Mouse (Mus musculus): ENCODE data around the gene Ptgs1. TPM values are rescaled to one million over a fixed set of nuclear protein-coding genes. Genes with fewer than 3 reads are reported as not detected.

Gene Ptgs1
- total and polyA plus RNA-seq, 3 experiments, result 0.13 to 0.66 TPM; not detected in 1

DNA sequence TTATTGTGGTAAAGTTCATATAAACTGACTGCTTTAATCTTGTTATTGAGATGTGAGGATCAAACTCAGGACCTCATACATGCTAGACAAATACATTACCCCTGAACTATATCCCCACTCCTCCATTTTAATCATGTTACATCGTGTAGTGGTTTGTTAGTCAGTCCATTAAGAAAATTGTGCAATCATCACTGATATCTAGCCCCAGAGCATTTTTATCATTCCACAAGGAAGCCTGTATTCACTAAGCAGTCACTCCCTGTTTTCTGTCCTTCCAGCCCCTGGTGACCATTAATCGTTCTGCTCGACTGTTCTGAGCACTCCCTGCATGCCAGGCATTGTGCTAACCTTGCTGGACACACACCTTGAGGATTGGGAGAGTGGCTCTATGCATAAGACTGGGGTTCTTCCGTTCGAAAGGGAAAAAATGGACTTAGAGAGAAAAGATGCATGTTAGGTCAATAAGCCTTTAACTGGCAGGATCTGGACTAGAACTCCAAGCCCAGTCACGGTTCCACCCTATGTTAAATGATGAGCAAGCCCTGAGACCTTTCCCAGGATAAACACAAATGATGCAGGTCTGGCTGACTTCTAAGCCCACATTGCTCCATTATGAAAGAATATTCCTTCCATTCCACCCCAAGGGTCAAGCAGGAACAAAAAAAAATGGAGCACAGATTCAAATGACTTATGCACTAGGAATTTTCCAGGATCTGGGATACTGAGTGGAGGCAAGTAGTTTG, 29.7 kb downstream of the Ptgs1 start:
- no peaks in the 10 kb centered on the region for H3K27me3 ChIP-seq (ENCODE audit: insufficient read depth, low read length)
- no peaks in the 10 kb centered on the region for H3K4me1 ChIP-seq (ENCODE audit: insufficient read depth, low read depth, low read length)
- no peak overlapping the region for H3K4me3 ChIP-seq (ENCODE audit: low read depth, low read length)
- no peaks in the 10 kb centered on the region for H3K9me3 ChIP-seq (replicated peaks)
- H3K36me3 ChIP-seq (replicated peaks), result no peaks in the 10 kb centered on the region
- ATAC-seq (ENCODE audit: extremely low read depth, insufficient number of reproducible peaks, low FRiP score, poor library complexity, severe bottlenecking) (no peak), DNase-seq (ENCODE audit: low spot score) (no peak)
- no peak for TF ChIP-seq TAL1 (conservative IDR thresholded peaks at IDR 0.05; ENCODE audit: low read depth, low read length)
- no peak for TF ChIP-seq CTCF (IDR thresholded peaks at IDR 0.05; ENCODE audit: low read depth, low read length)
- no peak for TF ChIP-seq GATA2 (IDR thresholded peaks at IDR 0.05; ENCODE audit: borderline replicate concordance, low read depth, low read length)
- no peak for TF ChIP-seq POLR2AphosphoS5 (IDR thresholded peaks at IDR 0.05; ENCODE audit: insufficient replicate concordance, low read depth, low read length)
- TF ChIP-seq GATA1 (IDR thresholded peaks at IDR 0.05; ENCODE audit: borderline replicate concordance, low read length), result no peak

- Histone ChIP-seq H3K27me3 (ENCODE audit: insufficient read depth, low read length) (no peaks in the 10 kb centered on the region), H3K9me3 (replicated peaks) (no peaks in the 10 kb centered on the region), H3K36me3 (replicated peaks) (no peaks in the 10 kb centered on the region), H3K4me1 (ENCODE audit: insufficient read depth, low read depth, low read length) (no peaks in the 10 kb centered on the region), H3K4me3 (ENCODE audit: low read depth, low read length) (no peak overlapping the region)
- no peak for ATAC-seq (ENCODE audit: extremely low read depth, insufficient number of reproducible peaks, low FRiP score, poor library complexity, severe bottlenecking)
- no peak for TF ChIP-seq GATA1 (IDR thresholded peaks at IDR 0.05; ENCODE audit: borderline replicate concordance, low read length)
- no peak for TF ChIP-seq CTCF (IDR thresholded peaks at IDR 0.05; ENCODE audit: low read depth, low read length)
- no peak for TF ChIP-seq GATA2 (IDR thresholded peaks at IDR 0.05; ENCODE audit: borderline replicate concordance, low read depth, low read length)
- TF ChIP-seq TAL1 (conservative IDR thresholded peaks at IDR 0.05; ENCODE audit: low read depth, low read length), result no peak
- TF ChIP-seq POLR2AphosphoS5 (IDR thresholded peaks at IDR 0.05; ENCODE audit: insufficient replicate concordance, low read depth, low read length), result no peak
- DNase-seq (ENCODE audit: low spot score), result no peak
Measured at GRCm38 (mm10) chr2:36262025-36262424, 31.8 kb downstream of the Ptgs1 start.

DNA sequence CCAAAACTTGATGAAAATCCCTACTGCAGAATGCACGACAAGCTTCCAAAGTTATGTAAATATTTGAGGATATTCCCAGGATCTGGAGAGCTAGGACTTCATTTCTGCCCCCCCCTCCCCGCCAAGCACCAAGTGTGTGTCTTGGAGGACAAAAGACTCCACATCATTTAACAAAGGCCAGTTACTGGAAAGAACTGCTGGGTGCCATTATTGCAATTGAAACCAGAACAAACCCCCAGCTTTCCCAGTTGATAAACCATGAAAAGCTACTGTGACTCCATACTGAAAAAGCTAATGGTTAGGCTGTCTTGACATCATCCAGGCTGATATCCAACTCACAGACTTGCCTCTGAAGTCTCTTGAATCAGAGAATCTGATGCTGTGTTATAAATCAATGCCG, 39.2 kb downstream of the Ptgs1 start:
- Histone ChIP-seq H3K4me1 (ENCODE audit: insufficient read depth, low read depth, low read length) (no peaks in the 10 kb centered on the region), H3K27me3 (ENCODE audit: insufficient read depth, low read length) (no peaks in the 10 kb centered on the region; the same call in 1 of the 2 replicates), H3K36me3 (replicated peaks) (no peaks in the 10 kb centered on the region), H3K9me3 (replicated peaks) (no peaks in the 10 kb centered on the region), H3K4me3 (ENCODE audit: low read depth, low read length) (no peak overlapping the region)
- ATAC-seq (ENCODE audit: extremely low read depth, insufficient number of reproducible peaks, low FRiP score, poor library complexity, severe bottlenecking) (no peak), DNase-seq (ENCODE audit: low spot score) (no peak)
- TF ChIP-seq CTCF (IDR thresholded peaks at IDR 0.05; ENCODE audit: low read depth, low read length), result no peak
- TF ChIP-seq TAL1 (conservative IDR thresholded peaks at IDR 0.05; ENCODE audit: low read depth, low read length), result no peak

- DNase-seq (ENCODE audit: low spot score), result no peak
- Histone ChIP-seq H3K36me3 (replicated peaks) (no peaks in the 10 kb centered on the region), H3K4me3 (ENCODE audit: low read depth, low read length) (no peak overlapping the region), H3K27me3 (ENCODE audit: insufficient read depth, low read length) (no peaks in the 10 kb centered on the region; the same call in 1 of the 2 replicates), H3K4me1 (ENCODE audit: insufficient read depth, low read depth, low read length) (no peaks in the 10 kb centered on the region), H3K9me3 (replicated peaks) (no peaks in the 10 kb centered on the region)
- ATAC-seq (ENCODE audit: extremely low read depth, insufficient number of reproducible peaks, low FRiP score, poor library complexity, severe bottlenecking), result no peak
- TF ChIP-seq POLR2AphosphoS5 (IDR thresholded peaks at IDR 0.05; ENCODE audit: insufficient replicate concordance, low read depth, low read length) (no peak), GATA2 (IDR thresholded peaks at IDR 0.05; ENCODE audit: borderline replicate concordance, low read depth, low read length) (no peak), CTCF (IDR thresholded peaks at IDR 0.05; ENCODE audit: low read depth, low read length) (no peak), GATA1 (IDR thresholded peaks at IDR 0.05; ENCODE audit: borderline replicate concordance, low read length) (no peak), TAL1 (conservative IDR thresholded peaks at IDR 0.05; ENCODE audit: low read depth, low read length) (no peak)
Measured at GRCm38 (mm10) chr2:36270186-36270585, 40.0 kb downstream of the Ptgs1 start.

DNA sequence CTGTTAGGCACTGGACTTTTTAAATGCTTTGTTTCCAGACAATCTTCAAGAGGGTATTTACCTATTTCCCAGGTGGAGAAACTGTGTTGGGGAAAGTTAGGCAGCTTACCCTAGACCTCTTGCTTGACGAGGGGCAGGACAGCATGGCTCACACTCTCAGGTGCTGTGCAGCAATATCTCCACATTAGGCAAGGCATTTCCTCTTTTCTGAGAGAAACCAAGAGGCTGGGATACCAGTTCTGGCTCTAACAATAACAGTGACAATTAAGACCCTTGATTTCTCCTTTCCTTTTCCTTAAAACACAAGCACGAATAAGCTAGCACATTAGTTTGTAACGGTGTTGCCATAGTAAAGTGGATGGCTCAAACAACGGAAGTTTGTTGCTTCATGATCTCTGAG, 40.9 kb downstream of the Ptgs1 start:
- Histone ChIP-seq H3K4me3 (ENCODE audit: low read depth, low read length) (no peak overlapping the region), H3K9me3 (replicated peaks) (no peaks in the 10 kb centered on the region), H3K27me3 (ENCODE audit: insufficient read depth, low read length) (no peaks in the 10 kb centered on the region; the same call in 1 of the 2 replicates), H3K4me1 (ENCODE audit: insufficient read depth, low read depth, low read length) (no peaks in the 10 kb centered on the region), H3K36me3 (replicated peaks) (no peaks in the 10 kb centered on the region)
- no peak for TF ChIP-seq CTCF (IDR thresholded peaks at IDR 0.05; ENCODE audit: low read depth, low read length)
- no peak for TF ChIP-seq TAL1 (conservative IDR thresholded peaks at IDR 0.05; ENCODE audit: low read depth, low read length)
- no peak for TF ChIP-seq GATA2 (IDR thresholded peaks at IDR 0.05; ENCODE audit: borderline replicate concordance, low read depth, low read length)
- no peak for TF ChIP-seq GATA1 (IDR thresholded peaks at IDR 0.05; ENCODE audit: borderline replicate concordance, low read length)
- TF ChIP-seq POLR2AphosphoS5 (IDR thresholded peaks at IDR 0.05; ENCODE audit: insufficient replicate concordance, low read depth, low read length), result no peak
- ATAC-seq (ENCODE audit: extremely low read depth, insufficient number of reproducible peaks, low FRiP score, poor library complexity, severe bottlenecking), result no peak
- no peak for DNase-seq (ENCODE audit: low spot score)

DNA sequence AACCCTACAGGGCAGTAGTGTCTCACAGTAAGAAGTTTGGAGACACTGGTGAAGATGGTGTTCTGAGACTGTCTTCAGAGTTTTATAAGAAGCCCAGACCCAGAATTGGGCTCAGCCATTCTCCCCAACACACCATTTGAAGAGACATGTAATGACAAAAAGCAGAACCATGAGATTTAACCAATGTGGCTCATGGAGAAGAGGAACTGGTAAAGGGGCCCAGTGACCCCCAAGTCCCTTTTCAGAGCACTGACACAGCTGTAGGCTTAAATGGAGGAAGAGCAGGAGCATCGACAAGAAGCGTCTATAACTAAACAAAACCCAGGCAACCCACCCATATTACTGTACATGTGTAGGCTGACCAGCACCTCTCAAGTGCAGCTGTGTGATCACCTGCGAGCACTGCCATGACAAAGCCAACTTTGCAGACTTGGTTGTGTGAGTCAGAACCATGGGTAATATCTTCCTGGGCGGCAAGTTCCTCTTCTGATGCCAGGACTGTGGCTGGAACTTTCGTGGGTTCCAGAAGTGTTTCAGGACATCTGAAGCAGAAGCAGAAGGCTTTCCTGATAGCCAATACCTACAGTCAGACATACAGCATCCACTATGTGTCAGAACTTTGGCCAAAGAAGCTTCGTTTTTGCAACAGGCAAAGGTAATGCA, 42.2 kb downstream of the Ptgs1 start:
- Histone ChIP-seq H3K36me3 (replicated peaks) (no peaks in the 10 kb centered on the region), H3K4me3 (ENCODE audit: low read depth, low read length) (no peak overlapping the region), H3K27me3 (ENCODE audit: insufficient read depth, low read length) (no peaks in the 10 kb centered on the region; the same call in 1 of the 2 replicates), H3K9me3 (replicated peaks) (no peaks in the 10 kb centered on the region), H3K4me1 (ENCODE audit: insufficient read depth, low read depth, low read length) (no peaks in the 10 kb centered on the region)
- no peak for DNase-seq (ENCODE audit: low spot score)
- ATAC-seq (ENCODE audit: extremely low read depth, insufficient number of reproducible peaks, low FRiP score, poor library complexity, severe bottlenecking), result no peak
- TF ChIP-seq POLR2AphosphoS5 (IDR thresholded peaks at IDR 0.05; ENCODE audit: insufficient replicate concordance, low read depth, low read length), result no peak
- no peak for TF ChIP-seq TAL1 (conservative IDR thresholded peaks at IDR 0.05; ENCODE audit: low read depth, low read length)
- no peak for TF ChIP-seq GATA1 (IDR thresholded peaks at IDR 0.05; ENCODE audit: borderline replicate concordance, low read length)
- no peak for TF ChIP-seq GATA2 (IDR thresholded peaks at IDR 0.05; ENCODE audit: borderline replicate concordance, low read depth, low read length)
